Mouse (Mus musculus) liver, embryonic 12.5 days (tissue): ENCODE data around the gene Nipsnap1. TPM values are rescaled to one million over a fixed set of nuclear protein-coding genes. Genes with fewer than 3 reads are reported as not detected.

Experiments used
- ATAC-seq: fragments of 200-750 bp; cut with Nextera tagmentation; 2 replicates; pipeline ENCODE4 v1.8.0; 2017; ENCODE audit warnings: moderate number of reproducible peaks, mild to moderate bottlenecking, moderate library complexity
- H3K27ac ChIP-seq: fragments of 300-500 bp; sonication (generic); 2 replicates; pipeline ENCODE4 v1.5.1; 2016; ENCODE audit warnings: mild to moderate bottlenecking
- H3K27me3 ChIP-seq: fragments of 300-500 bp; sonication (generic); replicated peaks from 2 replicates; pipeline ENCODE4 v1.6.1; 2016; ENCODE audit warnings: mild to moderate bottlenecking, moderate library complexity
- H3K36me3 ChIP-seq: fragments of 300-500 bp; sonication (generic); 2 replicates; pipeline ENCODE4 v1.6.1; 2016; ENCODE audit warnings: mild to moderate bottlenecking, moderate library complexity
- H3K4me1 ChIP-seq: fragments of 300-500 bp; sonication (generic); 2 replicates; pipeline ENCODE4 v1.6.1; 2016
- H3K4me2 ChIP-seq: fragments of 300-500 bp; sonication (generic); 2 replicates; pipeline ENCODE4 v1.6.1; 2016; ENCODE audit warnings: mild to moderate bottlenecking, moderate library complexity
- H3K4me3 ChIP-seq: fragments of 300-500 bp; sonication (generic); 2 replicates; pipeline ENCODE4 v1.5.1; 2016; ENCODE audit warnings: mild to moderate bottlenecking, moderate library complexity
- H3K9ac ChIP-seq: fragments of 300-500 bp; sonication (generic); 2 replicates; pipeline ENCODE4 v1.6.1; 2016; ENCODE audit warnings: mild to moderate bottlenecking, moderate library complexity
- H3K9me3 ChIP-seq: fragments of 300-500 bp; sonication (generic); replicated peaks from 2 replicates; pipeline ENCODE4 v1.6.1; 2016; ENCODE audit warnings: mild to moderate bottlenecking, moderate library complexity
- WGBS: fragments of 180-500 bp; shearing (Covaris S2); methylation state at CpG from one replicate; pipeline ENCODE4 v1.1.7; 2016; ENCODE audit not compliant: insufficient replicate concordance; 5-methylcytosine and 5-hydroxymethylcytosine counted together
- polyA plus RNA-seq: library from polyadenylated mRNA; unstranded; fragments of >200 nt; fragmentation: Nextera tagmentation; extraction: Ambion mirVana; gene quantifications from 2 replicates; pipeline ENCODE4 v1.2.1, GENCODE M21; 2016

Gene Nipsnap1
- polyA plus RNA-seq, 1 experiment from 2014 or later: 76.6 TPM

- no peaks in the 10 kb centered on the region for H3K9me3 ChIP-seq
- no peaks in the 10 kb centered on the region for H3K27me3 ChIP-seq
- peaks cover 9% of the 10 kb centered on the region for H3K36me3 ChIP-seq
- no peak for ATAC-seq
- H3K4me1 ChIP-seq: peaks cover 27% of the 10 kb centered on the region
- H3K9ac ChIP-seq: no peak overlapping the region
- H3K27ac ChIP-seq: no peak overlapping the region
- H3K4me3 ChIP-seq: no peak overlapping the region
- H3K4me2 ChIP-seq: no peak overlapping the region
- 64% methylated on average over 4 of the region's 4 CpGs for WGBS
These were observed 7.3 kb downstream of the Nipsnap1 start for GRCm38 (mm10) chr11:4881087-4881486.

DNA sequence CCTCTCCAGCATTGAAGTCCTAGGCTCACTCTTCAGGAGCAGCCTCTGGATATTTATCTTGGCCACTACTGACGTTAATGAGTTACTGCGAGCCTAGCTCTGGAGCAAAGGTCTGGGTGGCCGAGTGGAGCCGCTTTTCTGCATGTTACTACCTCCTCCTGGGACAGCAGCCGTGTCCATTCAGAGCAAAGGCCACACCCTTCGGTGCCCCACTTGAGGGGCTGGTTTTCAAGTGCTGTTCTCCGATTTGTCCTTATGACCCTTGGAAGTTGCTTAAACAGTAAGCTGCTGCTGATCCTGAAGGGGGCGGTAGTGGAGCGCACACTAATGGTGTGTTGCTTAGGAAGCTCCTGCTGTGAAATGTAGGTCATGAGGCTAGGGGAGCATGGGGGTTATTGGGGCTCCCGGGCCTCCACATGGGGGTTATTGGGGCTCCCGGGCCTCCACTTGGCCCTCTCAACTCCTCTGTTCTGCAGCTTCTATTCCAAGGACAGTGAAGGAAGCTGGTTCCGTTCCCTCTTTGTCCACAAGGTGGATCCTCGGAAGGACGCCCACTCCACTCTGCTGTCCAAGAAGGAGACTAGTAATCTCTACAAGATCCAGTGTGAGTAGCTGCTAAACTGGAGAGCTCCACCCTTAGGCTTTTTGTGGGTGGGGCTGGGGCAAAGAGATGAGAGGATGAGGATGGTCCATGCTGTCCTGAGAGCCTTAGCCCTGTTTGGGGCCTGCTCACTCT is 9.3 kb downstream of the Nipsnap1 start:
- Histone ChIP-seq H3K36me3 (peaks cover 10% of the 10 kb centered on the region), H3K9ac (no peak overlapping the region), H3K4me3 (no peak overlapping the region), H3K27me3 (no peaks in the 10 kb centered on the region), H3K27ac (peak overlapping the region; percentile 48; the same call in 1 of the 2 replicates), H3K9me3 (no peaks in the 10 kb centered on the region), H3K4me2 (no peak overlapping the region), H3K4me1 (peaks cover 27% of the 10 kb centered on the region)
- WGBS: 50% methylated on average over 14 of the region's 14 CpGs
- ATAC-seq: peak; percentile 77

DNA sequence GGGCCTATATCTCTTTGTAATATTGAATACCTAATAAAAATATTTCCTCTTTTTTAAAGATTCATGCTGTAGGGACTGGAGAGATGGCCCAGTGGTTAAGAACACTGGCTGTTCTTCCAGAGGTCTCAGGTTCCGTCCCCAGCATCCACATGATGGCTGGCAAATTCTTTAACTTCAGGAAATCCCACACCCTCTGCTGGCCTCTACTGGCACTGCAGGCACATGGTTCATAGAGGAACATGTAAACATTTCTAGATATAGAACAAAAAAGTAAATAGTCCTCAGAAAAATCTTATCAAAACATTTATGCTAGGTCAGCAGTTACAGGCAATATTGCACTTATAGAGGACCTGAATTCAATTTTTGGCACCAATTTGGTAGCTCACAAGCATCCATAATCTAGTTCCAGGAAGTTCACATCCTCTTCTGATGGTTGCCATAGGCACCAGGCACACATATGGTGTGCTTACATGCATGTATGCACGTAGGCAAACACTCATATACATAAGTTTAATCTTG is 11.7 kb downstream of the Nipsnap1 start:
- ATAC-seq: no peak
- Histone ChIP-seq H3K4me1 (peaks cover 25% of the 10 kb centered on the region), H3K36me3 (peaks cover 31% of the 10 kb centered on the region), H3K27ac (no peak overlapping the region), H3K4me3 (no peak overlapping the region), H3K4me2 (no peak overlapping the region), H3K27me3 (no peaks in the 10 kb centered on the region), H3K9me3 (no peaks in the 10 kb centered on the region), H3K9ac (no peak overlapping the region)
- WGBS: 54% methylated on average over 2 of the region's 2 CpGs

GRCm38 (mm10) chr11:4886987-4887386 is 13.2 kb downstream of the Nipsnap1 start:
- peaks cover 35% of the 10 kb centered on the region for H3K36me3 ChIP-seq
- H3K4me2 ChIP-seq: no peak overlapping the region
- no peak overlapping the region for H3K27ac ChIP-seq
- WGBS: 80% methylated on average over 3 of the region's 3 CpGs
- H3K27me3 ChIP-seq: no peaks in the 10 kb centered on the region
- peaks cover 12% of the 10 kb centered on the region for H3K4me1 ChIP-seq
- H3K9ac ChIP-seq: no peak overlapping the region
- no peaks in the 10 kb centered on the region for H3K9me3 ChIP-seq
- no peak overlapping the region for H3K4me3 ChIP-seq
- ATAC-seq: no peak

DNA sequence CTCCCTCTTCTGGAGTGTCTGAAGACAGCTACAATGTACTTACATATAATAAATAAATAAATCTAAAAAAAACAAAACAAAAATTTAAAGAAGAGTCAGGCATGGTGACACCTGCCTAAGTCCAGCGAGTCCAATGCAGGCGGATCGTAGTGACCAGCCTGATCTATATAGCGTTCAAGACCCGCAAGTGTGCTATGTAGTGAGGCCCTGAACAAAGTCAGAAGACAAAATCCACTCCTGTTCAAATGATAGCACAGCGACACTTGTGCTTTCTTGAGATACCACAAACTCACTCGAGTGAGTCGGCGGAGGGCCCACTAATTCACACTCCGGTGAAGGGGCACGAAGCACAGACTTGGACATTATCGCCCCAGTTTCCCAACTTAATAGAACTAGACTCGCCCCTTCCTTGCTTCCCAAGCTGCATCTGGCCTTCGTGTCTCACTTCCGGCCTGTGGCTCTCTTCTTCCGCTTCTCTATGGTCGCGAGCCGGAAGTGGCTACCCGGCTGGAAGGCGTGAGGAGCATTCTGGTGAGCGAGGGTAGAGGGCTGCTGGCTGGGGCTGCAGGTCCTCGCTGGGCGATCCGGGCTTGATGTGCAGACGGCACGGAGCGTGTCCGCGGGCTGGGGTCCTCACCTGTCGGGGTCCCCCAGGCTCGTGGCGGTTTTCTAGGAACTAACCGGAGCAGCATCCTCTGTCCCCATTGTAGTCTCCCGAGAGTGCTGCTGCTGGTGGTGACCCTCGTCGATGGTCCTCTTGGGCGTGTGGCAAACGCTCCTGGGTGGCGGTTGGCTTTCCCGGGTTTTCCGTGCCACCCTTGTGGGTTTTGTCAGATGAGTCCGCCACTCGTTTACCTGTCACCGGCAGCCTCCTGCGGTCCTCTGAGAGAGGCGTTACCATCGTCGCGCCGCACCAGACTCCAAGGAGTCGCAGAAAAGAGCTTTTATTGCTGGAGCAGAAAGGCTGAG is 21.4 kb downstream of the Nipsnap1 start, which contains the start of gene Thoc5:
Gene Thoc5, plus strand, starts transcription at position 473 of the 969 bp plus-strand sequence.
- H3K4me3 ChIP-seq: peak within 1 kb of the TSS; percentile 94
- peaks cover 26% of the 10 kb centered on the region for H3K36me3 ChIP-seq
- H3K9ac ChIP-seq: peak within 1 kb of the TSS; percentile 81
- peaks cover 16% of the 10 kb centered on the region for H3K4me1 ChIP-seq
- WGBS: 2% methylated on average over 52 of the region's 52 CpGs
- no peaks in the 10 kb centered on the region for H3K9me3 ChIP-seq
- H3K27me3 ChIP-seq: no peaks in the 10 kb centered on the region
- ATAC-seq: peak; percentile 89
- peak within 1 kb of the TSS; percentile 78 for H3K27ac ChIP-seq
- H3K4me2 ChIP-seq: peak within 1 kb of the TSS; percentile 92

- no peak overlapping the region for H3K4me2 ChIP-seq
- H3K9ac ChIP-seq: no peak overlapping the region
- H3K4me1 ChIP-seq: peaks cover 13% of the 10 kb centered on the region
- H3K9me3 ChIP-seq: no peaks in the 10 kb centered on the region
- ATAC-seq: no peak
- H3K27me3 ChIP-seq: no peaks in the 10 kb centered on the region
- 57% methylated on average over 5 of the region's 5 CpGs for WGBS
- no peak overlapping the region for H3K27ac ChIP-seq
- H3K4me3 ChIP-seq: no peak overlapping the region
- H3K36me3 ChIP-seq: peaks cover 57% of the 10 kb centered on the region
These were observed 26.7 kb downstream of the Nipsnap1 start for GRCm38 (mm10) chr11:4900437-4900836.

GRCm38 (mm10) chr11:4901956-4902355 is 28.2 kb downstream of the Nipsnap1 start:
- peaks cover 68% of the 10 kb centered on the region for H3K36me3 ChIP-seq
- H3K9ac ChIP-seq: no peak overlapping the region
- H3K4me3 ChIP-seq: no peak overlapping the region
- no peak overlapping the region for H3K27ac ChIP-seq
- no peaks in the 10 kb centered on the region for H3K9me3 ChIP-seq
- 81% methylated on average over 6 of the region's 6 CpGs for WGBS
- H3K4me1 ChIP-seq: no peaks in the 10 kb centered on the region
- ATAC-seq: no peak
- H3K27me3 ChIP-seq: no peaks in the 10 kb centered on the region
- H3K4me2 ChIP-seq: no peak overlapping the region

GRCm38 (mm10) chr11:4906231-4906630 is 32.5 kb downstream of the Nipsnap1 start:
- Histone ChIP-seq H3K27ac (no peak overlapping the region), H3K9me3 (no peaks in the 10 kb centered on the region), H3K9ac (no peak overlapping the region), H3K27me3 (no peaks in the 10 kb centered on the region), H3K4me3 (no peak overlapping the region), H3K4me1 (no peaks in the 10 kb centered on the region), H3K4me2 (no peak overlapping the region), H3K36me3 (peaks cover 81% of the 10 kb centered on the region)
- ATAC-seq: no peak
- WGBS: 88% methylated on average over 6 of the region's 6 CpGs

DNA sequence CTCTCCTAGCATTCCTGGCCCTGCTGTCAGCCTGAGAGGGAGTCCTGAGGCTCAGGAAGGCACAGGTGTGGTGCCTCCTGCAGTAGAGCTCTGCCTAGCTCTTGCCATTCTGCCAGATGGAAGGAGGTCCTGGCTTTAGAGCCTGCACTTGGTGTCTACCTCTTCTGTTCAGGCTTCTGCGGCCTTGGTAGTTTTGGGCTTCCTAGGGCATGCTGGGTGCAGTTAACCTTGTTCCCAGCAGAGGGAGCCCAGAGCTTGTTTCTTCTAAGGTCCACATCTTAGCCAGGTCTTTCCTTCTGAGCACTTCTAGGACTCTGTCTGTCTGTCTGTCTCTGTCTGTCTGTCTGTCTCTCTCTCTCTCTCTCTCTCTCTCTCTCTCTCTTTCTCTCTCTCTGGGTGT is 42.3 kb downstream of the Nipsnap1 start:
- peaks cover 88% of the 10 kb centered on the region for H3K36me3 ChIP-seq

DNA sequence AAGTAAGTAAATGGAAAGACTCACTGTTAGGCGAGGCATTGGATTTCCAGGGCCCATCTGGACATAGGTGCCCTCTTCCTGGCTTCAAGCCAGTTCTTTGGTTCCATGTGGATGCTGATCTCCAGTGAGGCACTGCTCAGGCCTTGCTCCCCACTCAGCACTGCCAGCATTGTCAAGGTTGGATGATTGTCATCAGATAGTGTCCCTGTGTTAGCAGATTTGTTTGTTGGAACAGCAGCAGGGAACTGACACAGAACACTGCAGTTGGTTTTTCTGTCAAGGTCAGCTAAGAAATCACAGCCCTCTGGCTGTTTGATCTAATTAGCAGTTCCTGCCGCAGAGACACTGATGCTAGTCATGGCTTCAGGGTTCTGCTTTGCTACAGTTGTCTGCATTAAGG is 47.5 kb downstream of the Nipsnap1 start:
- Histone ChIP-seq H3K9ac (no peak overlapping the region), H3K9me3 (no peaks in the 10 kb centered on the region), H3K36me3 (peaks cover 93% of the 10 kb centered on the region), H3K27me3 (no peaks in the 10 kb centered on the region), H3K27ac (no peak overlapping the region), H3K4me2 (no peak overlapping the region), H3K4me1 (no peaks in the 10 kb centered on the region), H3K4me3 (no peak overlapping the region)
- 74% methylated on average over 2 of the region's 2 CpGs for WGBS
- no peak for ATAC-seq

More for the DNA sequence above, 42.3 kb downstream of the Nipsnap1 start:
- Histone ChIP-seq H3K9me3 (no peaks in the 10 kb centered on the region), H3K4me3 (no peak overlapping the region), H3K27me3 (no peaks in the 10 kb centered on the region), H3K4me2 (no peak overlapping the region), H3K27ac (no peak overlapping the region), H3K9ac (no peak overlapping the region), H3K4me1 (no peaks in the 10 kb centered on the region)
- WGBS: 41% methylated on average over 1 of the region's 1 CpGs
- no peak for ATAC-seq

DNA sequence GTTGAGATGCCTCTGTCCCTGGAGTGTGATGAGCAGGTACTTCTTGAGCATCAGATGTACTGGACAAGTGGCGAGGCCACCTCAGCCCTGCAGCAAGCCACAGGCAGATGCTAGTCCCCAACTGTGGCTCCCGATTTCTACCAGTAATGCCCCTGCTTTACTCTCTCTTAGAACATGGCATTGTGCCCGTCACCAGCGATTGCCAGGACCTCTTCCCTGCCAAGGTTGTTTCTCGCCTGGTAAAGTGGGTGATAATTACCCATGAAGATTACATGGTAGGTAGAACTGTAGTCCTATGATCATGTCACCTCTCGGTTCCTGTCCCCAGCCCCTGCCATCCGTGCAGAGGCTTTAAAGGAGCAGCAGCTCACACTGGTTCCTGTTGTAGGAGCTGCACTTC is 48.0 kb downstream of the Nipsnap1 start:
- WGBS: 79% methylated on average over 7 of the region's 7 CpGs
- ATAC-seq: no peak
- no peaks in the 10 kb centered on the region for H3K27me3 ChIP-seq

DNA sequence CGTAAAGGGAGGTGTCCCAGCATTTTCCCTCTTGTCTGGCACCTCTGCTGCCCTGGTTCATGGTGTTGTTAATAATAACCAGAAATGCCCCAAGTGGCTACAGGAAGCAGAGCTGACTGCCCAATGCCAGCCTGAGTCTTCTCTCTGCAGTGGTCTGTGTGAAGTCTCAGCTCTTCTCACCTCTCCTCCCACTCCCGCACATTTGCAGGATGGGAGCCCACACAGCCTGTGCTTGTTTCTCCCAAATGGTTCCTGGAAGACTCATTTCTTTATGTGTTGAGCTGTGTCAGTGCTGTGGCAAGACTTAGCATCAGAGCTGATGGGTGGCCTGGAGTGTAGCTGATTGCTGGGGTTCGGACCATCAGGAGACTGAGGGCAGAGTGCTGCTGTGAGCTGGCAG is 53.5 kb downstream of the Nipsnap1 start:
- H3K27ac ChIP-seq: no peak overlapping the region
- no peak overlapping the region for H3K4me2 ChIP-seq
- no peaks in the 10 kb centered on the region for H3K9me3 ChIP-seq
- H3K36me3 ChIP-seq: peaks cover 81% of the 10 kb centered on the region
- no peak overlapping the region for H3K9ac ChIP-seq
- no peak for ATAC-seq
- H3K4me1 ChIP-seq: 0 out of 2 replicates have a peak, but pooled peaks cover 4% of the 10 kb centered on the region
- WGBS: 88% methylated on average over 3 of the region's 3 CpGs
- no peak overlapping the region for H3K4me3 ChIP-seq
- H3K27me3 ChIP-seq: no peaks in the 10 kb centered on the region

More for the DNA sequence above, 48.0 kb downstream of the Nipsnap1 start:
- no peak overlapping the region for H3K4me2 ChIP-seq
- H3K4me1 ChIP-seq: no peaks in the 10 kb centered on the region
- H3K36me3 ChIP-seq: peaks cover 97% of the 10 kb centered on the region
- H3K4me3 ChIP-seq: no peak overlapping the region
- no peaks in the 10 kb centered on the region for H3K9me3 ChIP-seq
- no peak overlapping the region for H3K9ac ChIP-seq
- no peak overlapping the region for H3K27ac ChIP-seq
